Mouse (Mus musculus) brain, embryonic 14.5 days (tissue): ENCODE measurements around the gene Helb.
A peak's percentile ranks its signal among the peaks of the same experiment; 100 is the strongest.

Source experiments
- CTCF ChIP-seq: fragments of 200-500 bp; IDR thresholded peaks from 2 replicates; pipeline ENCODE4 v1.5.1; 2012; ENCODE audit warnings: inconsistent platforms, mild to moderate bottlenecking, moderate library complexity, borderline replicate concordance; ENCODE audit not compliant: insufficient read depth, insufficient read length; ENCODE audit errors: extremely low read depth
- POLR2A ChIP-seq: fragments of 200-500 bp; IDR thresholded peaks from 2 replicates; pipeline ENCODE4 v1.6.1; 2012; ENCODE audit warnings: mild to moderate bottlenecking, inconsistent platforms, borderline replicate concordance; ENCODE audit not compliant: poor library complexity, insufficient read depth, insufficient read length, severe bottlenecking; ENCODE audit errors: extremely low read depth

DNA sequence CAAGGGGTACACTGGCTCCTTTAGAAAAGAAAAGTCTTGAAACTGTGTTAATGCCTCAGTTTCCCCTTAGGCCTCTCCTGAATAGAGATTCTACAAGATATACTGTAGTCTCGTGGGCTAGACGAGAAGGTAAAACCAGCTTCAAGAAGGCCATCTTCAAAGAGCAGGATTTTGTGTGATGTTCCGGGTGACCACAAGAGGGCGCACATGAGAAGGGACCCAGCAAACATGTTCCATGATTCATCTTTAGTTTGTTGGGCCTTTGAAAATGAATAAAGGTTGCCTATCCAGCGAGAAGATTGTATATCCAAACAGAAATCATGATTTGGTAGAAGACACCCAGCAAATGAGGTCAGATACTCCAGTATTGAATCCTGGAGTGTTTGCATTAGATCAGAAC lies 48.4 kb downstream of the Helb start:
- peak; percentile 84 for TF ChIP-seq CTCF
- TF ChIP-seq POLR2A = no peak
